Mouse (Mus musculus) mesoderm, embryonic 11.5 days (tissue): ENCODE data around the gene Meioc.

Experiments
- DNase-seq: peaks from one replicate; pipeline ENCODE4 v3.0.0-alpha.2; 2012; ENCODE audit warnings: low read depth, low spot score

The Meioc gene

GRCm38 (mm10) chr11:102663416-102663815 lies at the start of gene Meioc:
TSS of gene Meioc (plus strand) at chr11:102663716.
- DNase-seq, result no peak

- no peak for DNase-seq
Observed at GRCm38 (mm10) chr11:102619449-102619848, 44.1 kb upstream of the Meioc start.

GRCm38 (mm10) chr11:102623876-102624789 lies 39.4 kb upstream of the Meioc start:
- DNase-seq, result peak; percentile 94

GRCm38 (mm10) chr11:102624888-102625407 lies 38.6 kb upstream of the Meioc start:
- no peak for DNase-seq

- no peak for DNase-seq
Observed at GRCm38 (mm10) chr11:102627171-102627931, 36.2 kb upstream of the Meioc start.

- no peak for DNase-seq
Observed at GRCm38 (mm10) chr11:102628529-102628928, 35.0 kb upstream of the Meioc start.

GRCm38 (mm10) chr11:102629375-102629774 lies 34.1 kb upstream of the Meioc start:
- no peak for DNase-seq

GRCm38 (mm10) chr11:102630731-102631130 lies 32.8 kb upstream of the Meioc start:
- no peak for DNase-seq

- DNase-seq, result no peak
Observed at GRCm38 (mm10) chr11:102631203-102631602, 32.3 kb upstream of the Meioc start.

- DNase-seq, result no peak
Observed at GRCm38 (mm10) chr11:102632725-102633124, 30.8 kb upstream of the Meioc start.

GRCm38 (mm10) chr11:102633379-102633778 lies 30.1 kb upstream of the Meioc start:
- no peak for DNase-seq

- no peak for DNase-seq
Observed at GRCm38 (mm10) chr11:102636887-102637286, 26.6 kb upstream of the Meioc start.

- peak; percentile 61 for DNase-seq
Observed at GRCm38 (mm10) chr11:102643891-102644382, 19.6 kb upstream of the Meioc start.

- no peak for DNase-seq
Observed at GRCm38 (mm10) chr11:102646226-102646625, 17.3 kb upstream of the Meioc start.

GRCm38 (mm10) chr11:102647885-102648284 lies 15.6 kb upstream of the Meioc start:
- DNase-seq, result no peak

- peak; percentile 83 for DNase-seq
Observed at GRCm38 (mm10) chr11:102651381-102651780, 12.1 kb upstream of the Meioc start.

- no peak for DNase-seq
Observed at GRCm38 (mm10) chr11:102652844-102653243, 10.7 kb upstream of the Meioc start.

GRCm38 (mm10) chr11:102655888-102656287 lies 7.6 kb upstream of the Meioc start:
- no peak for DNase-seq

- DNase-seq, result no peak
Observed at GRCm38 (mm10) chr11:102656326-102656926, 7.1 kb upstream of the Meioc start.

- no peak for DNase-seq
Observed at GRCm38 (mm10) chr11:102656931-102657330, 6.6 kb upstream of the Meioc start.

- no peak for DNase-seq
Observed at GRCm38 (mm10) chr11:102665151-102665550, 1.6 kb downstream of the Meioc start.
